Mouse (Mus musculus) E14TG2a.4 (cell line): ENCODE data around the gene Tpte.

Source experiments
- CTCF ChIP-seq: conservative IDR thresholded peaks from 2 replicates; pipeline ENCODE4 v1.5.1; 2014; ENCODE audit warnings: low read length
- POU5F1 ChIP-seq: IDR thresholded peaks from 2 replicates; pipeline ENCODE4 v1.6.1; 2014; ENCODE audit warnings: low read length, borderline replicate concordance

GRCm38 (mm10) chr8:22302896-22303306 lies 19.7 kb downstream of the Tpte start:
- no peak for TF ChIP-seq CTCF
- TF ChIP-seq POU5F1 = no peak
